Mouse (Mus musculus) mouse trophoblast stem cell (cell line): Measurements from ENCODE around the gene Tdpoz2.
"Not testable (repeated sequence)": the region's sequence is repeated elsewhere in the genome, so short reads cannot be mapped to it uniquely, and the experiment has no call there.

Experiments used
- in situ Hi-C, 2 experiments: fragments of 300-500 bp; cut with MseI, MboI; formaldehyde crosslinking; loops; 2 replicates in 1 of 2; 3 replicates in 1 of 2; pipeline ENCODE4 v1.15.1; 2025

Gene Tdpoz2

DNA sequence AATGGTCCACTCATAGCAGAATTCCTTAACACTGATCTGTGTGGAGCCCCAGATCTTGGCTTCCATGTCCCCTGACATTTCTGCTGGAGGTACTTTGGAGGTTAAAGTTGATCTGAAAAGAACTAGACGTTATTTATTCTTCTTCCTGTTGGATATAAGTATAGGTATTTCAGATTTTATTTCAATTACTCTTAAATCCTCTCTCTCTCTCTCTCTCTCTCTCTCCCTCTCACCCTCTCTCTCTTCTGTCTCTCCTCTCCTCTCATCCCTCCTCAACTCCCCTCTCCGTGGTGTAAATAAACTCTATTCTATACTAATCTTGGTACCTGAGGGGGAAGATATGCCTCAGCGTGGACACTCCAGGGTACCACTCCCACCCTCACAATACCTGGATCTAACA, at the start of gene Tdpoz2:
Tdpoz2 (minus strand) TSS at position 101 of the 400 bp plus-strand sequence.
- in situ Hi-C loops, result no loop called here

DNA sequence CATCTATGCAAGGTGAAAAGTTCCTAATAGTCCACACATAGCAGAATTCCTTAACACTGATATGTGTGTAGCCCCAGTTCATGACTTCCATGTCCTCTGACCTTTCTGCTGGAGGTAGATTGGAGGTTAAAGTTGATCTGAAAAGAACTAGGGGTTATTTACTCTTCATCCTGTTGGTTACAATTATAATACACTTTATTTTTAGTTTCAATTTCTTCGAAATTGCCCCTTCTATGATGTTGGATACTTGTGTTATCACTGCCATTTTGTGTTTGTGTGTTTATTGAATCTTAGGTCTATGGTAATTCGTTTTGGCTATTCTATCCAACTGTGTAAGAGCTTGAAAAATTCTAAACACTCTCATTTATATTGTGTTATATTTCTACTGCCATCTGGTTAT, 40.5 kb upstream of the Tdpoz2 start, which contains the start of gene Gm37596:
Gm37596 (minus strand) TSS at position 101 of the 400 bp plus-strand sequence.
- in situ Hi-C loops, result not testable (repeated sequence)

DNA sequence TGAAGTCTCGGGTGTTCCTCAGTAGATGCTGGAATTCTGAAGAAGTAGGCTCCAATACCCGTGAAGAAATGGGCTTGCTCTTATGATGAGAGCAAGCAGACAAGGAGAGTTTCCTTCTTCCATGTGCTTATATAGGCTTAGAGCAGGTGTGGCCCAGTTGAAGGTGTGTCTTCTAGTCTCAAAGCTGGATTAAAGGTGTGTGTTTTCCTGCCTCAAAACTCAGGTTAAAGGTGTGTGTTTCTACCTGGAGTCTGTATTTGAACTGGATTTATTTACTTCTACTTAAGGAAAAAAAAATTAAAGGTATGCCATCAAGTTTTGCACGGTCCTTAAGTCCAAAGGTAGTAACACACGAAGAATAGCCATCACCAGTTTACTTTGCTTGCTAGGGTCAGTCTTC, 23.7 kb upstream of the Tdpoz2 start, which contains the start of gene Tdpoz1:
Tdpoz1 (minus strand) TSS at position 101 of the 400 bp plus-strand sequence.
- in situ Hi-C loops, result not testable (repeated sequence)

GRCm38 (mm10) chr3:93670805-93671503, 18.5 kb upstream of the Tdpoz2 start:
- in situ Hi-C loops, result not testable (repeated sequence)

DNA sequence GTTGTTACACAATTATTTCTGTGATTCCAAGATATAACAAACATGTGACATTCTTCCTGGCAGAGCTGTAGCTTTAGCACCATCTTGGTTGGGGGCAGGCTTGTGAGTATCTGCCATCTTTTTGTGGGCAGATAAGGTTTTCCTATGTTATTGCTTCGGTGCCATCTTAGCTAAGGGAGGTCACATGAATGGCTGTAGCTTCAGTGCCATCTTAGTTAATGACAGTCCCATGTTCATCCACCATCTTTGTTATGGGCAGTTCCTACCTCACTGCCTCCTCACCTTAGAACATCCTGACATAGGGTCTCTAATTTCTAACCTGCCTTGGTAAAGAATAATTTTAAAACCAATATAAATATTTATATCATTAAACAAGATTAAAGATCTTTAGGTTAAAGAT, 1.8 kb upstream of the Tdpoz2 start:
- in situ Hi-C loops, result no loop called here

- in situ Hi-C loops, result loop anchor here in 1 of 2 experiments (10.0 kb wide), 1 partner anchor 154 kb away; no protein-coding TSS in a partner anchor
Measured at GRCm38 (mm10) chr3:93630917-93631714, 21.4 kb downstream of the Tdpoz2 start.

DNA sequence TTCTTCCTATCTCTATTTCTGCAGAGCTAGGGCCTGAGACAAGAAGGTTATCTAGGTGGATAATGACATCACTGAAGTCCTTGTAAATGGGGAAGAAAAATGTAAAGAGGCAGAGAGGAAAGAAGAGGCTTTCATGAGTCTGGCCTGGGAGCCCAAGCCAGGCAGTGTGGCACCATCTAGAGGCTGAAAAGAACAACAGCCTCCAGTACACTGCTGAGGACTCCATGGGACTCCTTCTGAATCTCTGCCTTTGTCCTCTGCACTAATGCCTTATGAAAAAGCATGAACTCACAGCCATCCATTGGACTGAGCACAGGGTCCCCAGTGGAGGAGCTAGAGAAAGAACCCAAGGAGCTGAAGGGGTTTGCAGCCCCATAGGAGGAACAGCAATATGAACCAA, 43.5 kb downstream of the Tdpoz2 start:
- in situ Hi-C loops, result loop anchor here in 1 of 2 experiments (5.0 kb wide), 1 partner anchor 62 kb away; no protein-coding TSS in a partner anchor

DNA sequence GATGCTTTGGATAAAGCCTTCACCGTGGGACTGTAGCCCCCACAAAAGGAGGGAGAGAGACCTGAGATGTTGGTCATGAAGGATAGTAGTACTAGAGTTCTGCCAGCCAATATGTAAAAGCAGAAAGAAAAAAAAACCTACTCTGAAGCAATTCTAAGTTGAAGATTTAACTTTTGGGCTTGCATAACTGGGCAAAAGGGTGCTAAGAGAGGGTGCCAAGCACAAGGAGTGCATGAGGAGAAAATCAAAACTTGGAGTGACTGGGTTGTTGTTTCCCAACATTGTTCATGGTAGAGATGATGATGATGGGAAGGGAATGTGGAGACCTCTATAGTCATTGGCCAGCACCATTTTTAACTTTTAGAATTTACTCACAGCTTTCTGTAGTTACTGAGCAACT, 50.6 kb downstream of the Tdpoz2 start:
- in situ Hi-C loops, result no loop called here
